ENCODE assay signal across 8 mouse cellular contexts in the genomic region with DNA sequence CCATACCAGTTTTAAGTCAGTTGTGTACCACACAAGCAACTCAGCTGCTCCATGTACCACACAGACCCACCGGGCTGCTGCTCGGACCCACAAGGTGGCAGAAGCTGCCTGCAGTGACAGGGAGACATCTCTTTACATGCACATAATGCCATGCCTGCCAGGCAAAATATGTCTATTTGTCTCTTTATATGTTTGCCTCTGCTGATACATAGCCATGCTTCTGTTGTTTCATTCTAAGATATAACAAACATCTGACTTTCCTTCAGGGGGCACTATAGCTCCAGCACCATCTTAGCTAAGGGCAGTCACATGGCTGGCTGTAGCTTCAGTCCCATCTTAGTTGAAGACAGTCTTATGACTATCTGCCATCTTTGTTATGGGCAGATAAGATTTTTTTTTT.
DNase-seq lines count a peak whose midpoint lies in the region; ATAC-seq lines count a peak whose summit lies in the region.

No protein-coding gene starts in this region.

- H3K36me3 ChIP-seq in splenic B cell, adult 2 months (ENCODE audit: control insufficient read depth, insufficient read depth, low read length, poor library complexity, severe bottlenecking), result no peaks in the 10 kb centered on the region

- peak; percentile 87 for ATAC-seq in frontal cortex, adult (ENCODE audit: low TSS enrichment)

- no peaks in the 10 kb centered on the region for H3K27me3 ChIP-seq in splenic B cell, adult 2 months (ENCODE audit: control insufficient read depth, insufficient read depth, low read length, poor library complexity, severe bottlenecking)

- no peak for DNase-seq in frontal cortex, postnatal 25 days (ENCODE audit: low spot score in 2 of 2)
- DNase-seq in right cerebral cortex, postnatal 10 days (ENCODE audit: low spot score in 2 of 2), result peak; percentile 36 to 43
- no peak for DNase-seq in right cerebral cortex, postnatal 25 days
- DNase-seq in forelimb bud, embryonic 11.5 days (ENCODE audit: low read depth, low spot score), result peak; percentile 19
- DNase-seq in lung, postnatal 25 days (ENCODE audit: low spot score), result peak; percentile 68
- DNase-seq in splenic B cell, adult 2 months (ENCODE audit: low read depth, low spot score), result peak; percentile 87
- DNase-seq in frontal cortex, postnatal 14 days (ENCODE audit: low spot score in 2 of 2), result no peak

Comparison
In these comparisons a context has a peak if more than half of its experiments do, and no peak if none do; other contexts are left out.
1. DNase-seq: peak in right cerebral cortex, postnatal 10 days (2 of 2), forelimb bud, embryonic 11.5 days (single experiment), lung, postnatal 25 days (single experiment) and splenic B cell, adult 2 months (single experiment); none in frontal cortex, postnatal 25 days (0 of 2), right cerebral cortex, postnatal 25 days (single experiment) and frontal cortex, postnatal 14 days (0 of 2).